Mouse (Mus musculus) olfactory bulb, adult 2 months (tissue): ENCODE data around the gene Cep152. TPM values are rescaled to one million over a fixed set of nuclear protein-coding genes. Genes with fewer than 3 reads are reported as not detected.

Source experiments
- H3K27ac ChIP-seq: fragments of 200-500 bp; 2 replicates; pipeline ENCODE4 v1.5.1; 2012; ENCODE audit warnings: low read depth, low read length; ENCODE audit not compliant: insufficient read depth
- H3K4me1 ChIP-seq: fragments of 200-500 bp; 2 replicates; pipeline ENCODE4 v1.6.1; 2012; ENCODE audit warnings: low read length; ENCODE audit not compliant: control insufficient read depth, insufficient read depth
- H3K4me3 ChIP-seq: fragments of 200-500 bp; 2 replicates; pipeline ENCODE4 v1.5.1; 2012; ENCODE audit warnings: mild to moderate bottlenecking, low read depth, low read length, moderate library complexity; ENCODE audit not compliant: insufficient read depth
- CTCF ChIP-seq: fragments of 200-500 bp; IDR thresholded peaks from 2 replicates; pipeline ENCODE4 v1.5.1; 2012; ENCODE audit warnings: low read depth, mild to moderate bottlenecking, low read length, moderate library complexity; ENCODE audit not compliant: insufficient read depth
- POLR2A ChIP-seq: fragments of 200-500 bp; IDR thresholded peaks from 2 replicates; pipeline ENCODE4 v1.6.1; 2012; ENCODE audit warnings: mild to moderate bottlenecking, low read depth, low read length, moderate library complexity; ENCODE audit not compliant: insufficient read depth
- WGBS: fragments of 180-500 bp; shearing (Covaris S2); methylation state at CpG from one replicate; pipeline ENCODE4 v1.1.7; 2018; 5-methylcytosine and 5-hydroxymethylcytosine counted together
- polyA plus RNA-seq: library from polyadenylated mRNA; stranded (reverse); fragments of >200 nt; gene quantifications from 2 replicates; pipeline ENCODE4 v1.2.4, GENCODE M21; 2012; ENCODE audit warnings: low replicate concordance; ENCODE audit not compliant: missing spikeins, insufficient read depth, insufficient read length

Cep152 gene
- polyA plus RNA-seq, 1 experiment: not detected

DNA sequence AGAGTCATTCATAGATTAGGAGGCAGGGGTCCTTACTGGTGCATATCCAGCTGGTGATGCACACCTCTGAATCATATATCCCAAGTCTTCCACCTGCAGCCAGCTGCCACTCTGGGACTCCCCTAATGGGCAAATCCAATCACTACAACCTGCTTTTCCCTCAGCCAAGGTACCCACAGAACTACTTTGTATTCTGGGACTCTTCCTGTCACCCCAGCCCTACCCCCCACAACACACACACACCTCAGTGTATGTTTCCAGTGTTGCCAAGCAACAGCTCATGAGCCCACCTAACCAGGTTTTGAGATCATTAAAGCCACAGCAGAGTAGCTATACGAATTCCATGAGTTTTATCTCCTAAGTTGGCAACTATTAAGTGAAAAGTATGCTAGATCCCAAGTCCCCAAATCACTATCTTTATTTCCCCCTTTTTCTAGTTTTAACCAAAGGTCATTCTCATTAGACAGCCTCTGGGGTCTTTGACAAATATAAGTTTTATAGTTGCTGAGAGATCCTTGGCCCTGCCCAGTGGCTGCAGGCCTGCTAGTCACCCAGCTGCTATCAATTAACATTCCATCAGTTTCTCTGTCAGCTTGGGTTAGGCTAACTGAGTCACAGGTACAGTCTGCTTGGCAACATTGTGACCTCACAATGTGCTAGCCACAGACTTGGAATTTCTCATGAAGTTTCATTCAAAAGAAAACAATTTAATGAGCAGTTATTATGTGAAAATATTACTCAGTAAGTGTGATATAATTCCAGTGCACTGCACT lies 75.9 kb downstream of the Cep152 start:
- no peak overlapping the region for H3K27ac ChIP-seq
- no peaks in the 10 kb centered on the region for H3K4me1 ChIP-seq
- no peak for TF ChIP-seq CTCF
- no peak for TF ChIP-seq POLR2A
- WGBS: 75% methylated on average over 1 of the region's 1 CpGs
- H3K4me3 ChIP-seq: no peak overlapping the region

- Histone ChIP-seq H3K4me1 (no peaks in the 10 kb centered on the region), H3K4me3 (no peak overlapping the region), H3K27ac (no peak overlapping the region)
- 90% methylated on average over 3 of the region's 3 CpGs for WGBS
- TF ChIP-seq POLR2A: no peak
- TF ChIP-seq CTCF: no peak
Observed at GRCm38 (mm10) chr2:125544986-125545385, 79.9 kb downstream of the Cep152 start.

GRCm38 (mm10) chr2:125543646-125544045 lies 81.3 kb downstream of the Cep152 start:
- WGBS: 74% methylated on average over 1 of the region's 1 CpGs
- Histone ChIP-seq H3K4me1 (no peaks in the 10 kb centered on the region), H3K4me3 (no peak overlapping the region), H3K27ac (no peak overlapping the region)
- TF ChIP-seq POLR2A (no peak), CTCF (no peak)

GRCm38 (mm10) chr2:125541451-125541850 lies 83.5 kb downstream of the Cep152 start:
- Histone ChIP-seq H3K4me1 (no peaks in the 10 kb centered on the region), H3K4me3 (no peak overlapping the region), H3K27ac (no peak overlapping the region)
- WGBS: 84% methylated on average over 7 of the region's 7 CpGs
- TF ChIP-seq CTCF (no peak), POLR2A (no peak)

DNA sequence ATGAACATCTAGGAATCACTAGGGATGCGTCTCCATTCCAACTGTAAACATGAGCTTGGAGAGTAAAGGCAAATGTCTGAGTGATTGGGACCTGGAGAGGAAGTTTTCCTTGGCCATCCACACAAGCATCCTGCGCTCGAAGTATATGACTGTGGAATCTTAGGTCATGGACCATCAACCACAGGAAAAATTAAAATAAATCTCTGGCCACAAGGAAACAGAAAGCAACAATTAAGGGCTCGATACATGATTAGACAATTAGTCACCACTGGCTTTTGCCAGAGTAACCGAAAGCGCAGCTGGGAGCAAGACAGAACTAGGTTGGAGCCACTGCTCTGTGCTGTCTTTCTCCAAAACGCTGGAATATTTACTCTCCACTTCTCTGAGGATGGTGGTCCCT lies 84.3 kb downstream of the Cep152 start:
- H3K4me1 ChIP-seq: no peaks in the 10 kb centered on the region
- WGBS: 67% methylated on average over 7 of the region's 7 CpGs
- H3K4me3 ChIP-seq: no peak overlapping the region
- H3K27ac ChIP-seq: no peak overlapping the region
- TF ChIP-seq POLR2A (no peak), CTCF (no peak)

GRCm38 (mm10) chr2:125539640-125540039 lies 85.3 kb downstream of the Cep152 start:
- no peak overlapping the region for H3K27ac ChIP-seq

GRCm38 (mm10) chr2:125530665-125531064 lies 94.2 kb downstream of the Cep152 start:
- Histone ChIP-seq H3K4me3 (no peak overlapping the region), H3K27ac (no peak overlapping the region), H3K4me1 (no peaks in the 10 kb centered on the region)
- WGBS: 74% methylated on average over 6 of the region's 6 CpGs
- no peak for TF ChIP-seq POLR2A
- TF ChIP-seq CTCF: no peak

More at GRCm38 (mm10) chr2:125539640-125540039, 85.3 kb downstream of the Cep152 start:
- no peak overlapping the region for H3K4me3 ChIP-seq
- H3K4me1 ChIP-seq: no peaks in the 10 kb centered on the region
- TF ChIP-seq CTCF (no peak), POLR2A (no peak)
- WGBS: 89% methylated on average over 3 of the region's 3 CpGs

DNA sequence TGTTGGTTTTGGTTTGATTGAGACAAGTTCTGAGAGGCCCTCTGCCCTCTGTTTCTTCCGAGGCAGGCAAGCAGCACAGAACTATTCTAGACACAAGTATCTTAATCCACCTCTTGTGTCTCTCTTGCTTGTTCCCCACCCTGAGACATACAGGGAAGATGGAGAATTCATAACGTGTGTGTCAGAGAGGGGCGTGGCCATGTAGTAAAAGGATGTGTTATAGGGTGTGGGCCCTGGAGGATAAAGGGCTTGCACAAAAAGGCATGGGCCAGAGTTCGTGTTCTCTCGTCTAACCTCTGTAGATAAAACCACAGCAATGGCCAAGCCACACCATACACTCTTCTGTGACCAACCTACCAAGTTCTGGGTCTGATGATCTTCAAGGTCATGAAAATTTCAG lies 98.3 kb downstream of the Cep152 start:
- H3K27ac ChIP-seq: no peak overlapping the region
- TF ChIP-seq CTCF (no peak), POLR2A (no peak)
- H3K4me1 ChIP-seq: no peaks in the 10 kb centered on the region
- 90% methylated on average over 5 of the region's 5 CpGs for WGBS
- no peak overlapping the region for H3K4me3 ChIP-seq

- 91% methylated on average over 2 of the region's 2 CpGs for WGBS
- no peak overlapping the region for H3K27ac ChIP-seq
- no peaks in the 10 kb centered on the region for H3K4me1 ChIP-seq
- no peak overlapping the region for H3K4me3 ChIP-seq
- no peak for TF ChIP-seq POLR2A
Observed at GRCm38 (mm10) chr2:125525484-125525883, 99.4 kb downstream of the Cep152 start.
